Mouse (Mus musculus): Measurements from ENCODE around the gene Sync. TPM values are rescaled to one million over a fixed set of nuclear protein-coding genes. Genes with fewer than 3 reads are reported as not detected.
A peak's percentile ranks its signal among the peaks of the same experiment; 100 is the strongest.

The Sync gene
- total RNA-seq (2015; ENCODE audit: low replicate concordance) (not detected in 2 replicates), total RNA-seq (2017; ENCODE audit: low replicate concordance) (not detected in 2 replicates)

GRCm38 (mm10) chr4:129287472-129287981 lies at the start of gene Sync:
Sync (plus strand) TSS chr4:129287617.
- ATAC-seq (replicated peaks; ENCODE audit: low FRiP score, poor library complexity, severe bottlenecking): no peak

DNA sequence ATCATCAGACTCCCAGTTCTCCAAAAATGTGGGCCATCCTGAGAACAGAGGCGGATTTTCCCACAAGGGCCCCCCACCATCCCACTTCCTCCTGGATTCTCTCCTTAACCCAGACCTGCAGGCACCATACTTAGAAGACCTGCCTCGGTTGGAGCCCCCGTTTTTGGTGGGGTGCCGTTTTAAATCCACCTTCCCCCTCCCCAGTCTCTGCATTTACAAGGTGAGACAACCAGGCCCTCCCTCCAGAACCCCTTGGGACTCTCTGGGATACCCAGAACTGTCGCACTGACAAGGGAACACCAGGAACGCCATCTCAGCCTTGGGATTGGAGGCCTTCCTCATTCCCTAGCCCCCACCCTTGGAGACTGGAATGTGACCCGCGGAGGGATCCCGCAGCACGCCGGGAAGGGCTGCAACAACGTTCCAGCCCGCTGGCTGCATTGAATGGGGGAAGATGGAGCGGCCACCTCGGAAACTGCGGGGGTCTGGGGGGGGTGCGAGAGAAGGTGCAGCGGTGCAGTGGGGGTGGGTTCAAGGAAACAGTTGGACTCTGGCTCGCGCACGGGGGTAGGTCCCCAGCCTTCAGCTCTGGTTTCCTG lies 49.5 kb upstream of the Sync start:
- ATAC-seq (replicated peaks; ENCODE audit: low FRiP score, poor library complexity, severe bottlenecking): no peak

GRCm38 (mm10) chr4:129238579-129239016 lies 48.8 kb upstream of the Sync start:
- ATAC-seq (replicated peaks; ENCODE audit: low FRiP score, poor library complexity, severe bottlenecking): no peak

DNA sequence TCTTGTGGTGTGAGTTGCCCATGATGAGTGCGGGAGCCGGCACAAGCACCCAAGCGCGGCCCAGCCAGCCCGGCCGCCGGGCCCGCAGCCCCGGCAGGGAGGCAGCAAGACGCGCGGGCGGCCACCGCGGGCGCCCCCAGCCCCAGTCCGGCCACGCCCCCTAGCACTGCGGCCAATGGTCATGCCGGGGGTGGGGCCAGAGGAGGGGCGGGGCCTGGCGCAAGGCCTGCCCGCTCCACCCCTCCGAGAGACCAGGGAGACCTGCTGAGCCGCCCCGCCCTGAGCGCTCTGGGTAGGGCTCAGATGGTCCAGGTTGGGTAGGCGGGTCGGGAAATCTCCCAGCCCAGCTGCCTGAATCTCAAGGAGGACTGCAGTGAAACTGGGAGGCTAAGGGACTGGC lies 48.3 kb upstream of the Sync start:
- ATAC-seq (replicated peaks; ENCODE audit: low FRiP score, poor library complexity, severe bottlenecking): peak; percentile 77

GRCm38 (mm10) chr4:129241898-129242297 lies 45.5 kb upstream of the Sync start:
- no peak for ATAC-seq (replicated peaks; ENCODE audit: low FRiP score, poor library complexity, severe bottlenecking)

GRCm38 (mm10) chr4:129242327-129242726 lies 45.1 kb upstream of the Sync start:
- no peak for ATAC-seq (replicated peaks; ENCODE audit: low FRiP score, poor library complexity, severe bottlenecking)

- ATAC-seq (replicated peaks; ENCODE audit: low FRiP score, poor library complexity, severe bottlenecking): no peak
Observed at GRCm38 (mm10) chr4:129242761-129243160, 44.7 kb upstream of the Sync start.

DNA sequence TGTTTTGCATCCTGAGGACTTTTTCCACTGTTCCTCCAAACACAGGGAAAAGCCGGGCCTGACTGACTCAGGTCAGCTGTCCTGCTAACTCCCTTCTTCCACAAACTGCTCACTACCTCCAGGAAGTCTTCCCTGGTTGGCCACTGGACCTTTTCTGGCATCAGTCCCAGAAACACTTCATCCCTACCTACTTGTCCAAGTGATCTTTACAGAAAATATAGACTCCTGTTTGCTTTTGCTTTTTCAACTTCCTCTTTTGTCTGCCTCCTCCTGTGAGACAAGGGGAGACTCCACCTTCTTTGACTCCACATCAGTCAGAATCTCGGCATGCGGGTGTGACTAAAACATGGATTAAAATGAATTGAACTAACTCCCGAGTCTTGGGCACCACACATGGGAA lies 42.6 kb upstream of the Sync start:
- ATAC-seq (replicated peaks; ENCODE audit: low FRiP score, poor library complexity, severe bottlenecking): no peak

GRCm38 (mm10) chr4:129246360-129247301 lies 40.8 kb upstream of the Sync start:
- no peak for ATAC-seq (replicated peaks; ENCODE audit: low FRiP score, poor library complexity, severe bottlenecking)

DNA sequence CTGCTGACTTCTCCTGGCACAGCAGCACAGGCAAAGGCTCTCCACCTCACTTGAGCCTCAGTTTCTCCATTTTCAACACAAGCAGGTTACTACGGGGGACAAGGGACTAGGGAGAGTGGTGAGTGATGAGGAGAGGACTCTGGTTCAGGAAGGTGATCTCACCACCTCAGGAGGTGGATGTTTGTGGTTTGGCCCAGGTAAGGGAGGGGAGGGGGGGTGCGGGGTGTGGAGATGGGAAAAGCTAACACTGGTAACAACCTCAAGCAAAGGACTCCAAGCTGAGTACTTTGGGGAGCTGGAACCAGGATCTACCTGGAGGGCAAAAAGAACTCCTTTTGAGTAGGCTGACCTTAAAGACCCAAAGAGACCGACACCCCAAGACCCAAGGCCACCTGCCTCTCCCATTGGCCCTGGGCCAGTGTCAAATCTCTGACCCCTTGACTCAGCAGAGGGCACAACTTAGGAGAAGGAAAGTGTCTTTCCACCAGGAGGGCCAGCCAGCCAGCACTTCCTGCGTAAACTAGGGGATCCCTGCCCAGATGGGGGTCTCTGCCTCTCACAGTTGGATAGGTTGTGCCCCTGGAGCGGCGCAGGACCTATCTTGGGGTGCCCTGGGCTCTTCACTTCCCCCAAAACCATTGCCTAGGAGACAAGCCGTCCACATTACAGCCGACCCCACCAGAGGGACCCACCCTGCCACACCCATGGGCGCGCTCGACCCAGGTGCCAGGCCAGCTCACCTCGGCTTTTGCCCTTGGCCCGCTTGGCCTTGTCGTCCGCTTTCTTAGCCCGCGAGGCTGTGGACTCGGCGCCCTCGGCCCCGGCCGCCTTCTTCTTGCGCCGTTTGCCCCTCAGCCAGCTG lies 39.8 kb upstream of the Sync start:
- peak; percentile 16; the same call in 1 of the 2 replicates for ATAC-seq (replicated peaks; ENCODE audit: low FRiP score, poor library complexity, severe bottlenecking)

GRCm38 (mm10) chr4:129248243-129248767 lies 39.1 kb upstream of the Sync start:
- ATAC-seq (replicated peaks; ENCODE audit: low FRiP score, poor library complexity, severe bottlenecking): no peak

GRCm38 (mm10) chr4:129249288-129249687 lies 38.1 kb upstream of the Sync start:
- no peak for ATAC-seq (replicated peaks; ENCODE audit: low FRiP score, poor library complexity, severe bottlenecking)

DNA sequence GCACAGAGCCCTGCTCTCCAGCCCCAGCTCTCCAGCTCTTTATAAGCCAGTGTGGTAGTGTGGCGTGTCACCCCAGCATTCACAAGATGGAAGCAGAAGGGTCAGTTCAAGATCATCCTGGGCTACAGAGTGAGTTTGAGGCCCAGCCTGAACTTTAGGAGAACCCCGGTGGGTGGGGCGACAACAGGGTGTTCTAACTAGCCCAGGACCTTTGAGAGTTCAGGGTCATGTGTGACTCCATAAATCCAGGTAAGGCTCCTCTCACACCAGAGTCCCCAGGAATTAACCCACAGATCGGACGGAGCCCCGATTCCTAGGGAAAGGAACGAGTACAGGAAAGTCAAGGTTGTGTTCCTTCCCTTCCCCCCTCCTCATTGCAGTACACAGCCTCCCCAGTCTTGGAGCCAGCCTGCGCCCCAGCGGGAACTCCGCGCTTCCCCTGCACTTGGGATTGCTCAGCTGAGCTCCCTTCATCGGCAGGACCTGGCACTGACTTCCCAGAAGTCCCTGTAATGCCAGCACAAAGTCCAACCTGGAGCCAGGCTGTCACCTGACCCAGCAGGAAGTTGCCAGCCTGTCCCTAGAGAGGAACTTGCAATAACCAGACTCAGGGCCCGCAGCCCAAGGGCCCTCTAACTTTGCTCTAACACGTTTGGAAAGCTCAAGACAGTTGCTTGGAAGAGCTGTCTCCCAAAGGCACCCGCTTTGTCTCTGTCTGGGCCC lies 36.5 kb upstream of the Sync start:
- no peak for ATAC-seq (replicated peaks; ENCODE audit: low FRiP score, poor library complexity, severe bottlenecking)

DNA sequence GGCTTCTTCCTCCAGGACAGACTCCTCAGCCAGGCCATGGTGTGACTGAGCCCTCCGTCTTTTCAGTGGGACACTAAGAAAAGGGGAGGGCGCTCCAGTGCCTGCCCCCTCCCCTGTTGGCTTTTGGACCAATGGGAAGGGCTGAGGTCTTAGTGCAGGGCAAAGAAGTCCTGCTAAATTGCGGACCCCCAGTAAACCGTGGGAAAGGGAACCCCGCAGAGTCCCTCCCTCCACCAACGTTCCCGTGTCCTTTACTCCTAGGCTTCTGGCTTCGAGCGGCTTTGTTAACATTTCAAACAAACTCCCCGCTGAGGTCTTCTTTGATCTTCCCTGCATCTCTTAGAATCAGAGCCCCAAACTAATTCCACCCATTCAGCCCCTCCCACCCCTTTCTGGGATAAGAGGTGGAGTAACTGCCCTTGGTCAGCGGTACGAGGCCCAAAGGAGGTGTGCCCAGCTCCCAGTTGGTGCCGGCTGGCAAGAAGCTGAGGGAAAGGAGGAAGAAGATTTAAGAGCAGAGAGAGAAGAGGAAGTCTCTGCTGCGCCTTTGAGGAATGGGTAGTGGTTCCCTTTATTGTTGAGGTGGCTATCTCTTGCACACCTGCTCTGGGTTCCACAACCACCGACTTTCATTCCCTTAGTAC lies 35.8 kb upstream of the Sync start:
- no peak for ATAC-seq (replicated peaks; ENCODE audit: low FRiP score, poor library complexity, severe bottlenecking)

GRCm38 (mm10) chr4:129252492-129252891 lies 34.9 kb upstream of the Sync start:
- ATAC-seq (replicated peaks; ENCODE audit: low FRiP score, poor library complexity, severe bottlenecking): no peak

- no peak for ATAC-seq (replicated peaks; ENCODE audit: low FRiP score, poor library complexity, severe bottlenecking)
Observed at GRCm38 (mm10) chr4:129254571-129254970, 32.8 kb upstream of the Sync start.

DNA sequence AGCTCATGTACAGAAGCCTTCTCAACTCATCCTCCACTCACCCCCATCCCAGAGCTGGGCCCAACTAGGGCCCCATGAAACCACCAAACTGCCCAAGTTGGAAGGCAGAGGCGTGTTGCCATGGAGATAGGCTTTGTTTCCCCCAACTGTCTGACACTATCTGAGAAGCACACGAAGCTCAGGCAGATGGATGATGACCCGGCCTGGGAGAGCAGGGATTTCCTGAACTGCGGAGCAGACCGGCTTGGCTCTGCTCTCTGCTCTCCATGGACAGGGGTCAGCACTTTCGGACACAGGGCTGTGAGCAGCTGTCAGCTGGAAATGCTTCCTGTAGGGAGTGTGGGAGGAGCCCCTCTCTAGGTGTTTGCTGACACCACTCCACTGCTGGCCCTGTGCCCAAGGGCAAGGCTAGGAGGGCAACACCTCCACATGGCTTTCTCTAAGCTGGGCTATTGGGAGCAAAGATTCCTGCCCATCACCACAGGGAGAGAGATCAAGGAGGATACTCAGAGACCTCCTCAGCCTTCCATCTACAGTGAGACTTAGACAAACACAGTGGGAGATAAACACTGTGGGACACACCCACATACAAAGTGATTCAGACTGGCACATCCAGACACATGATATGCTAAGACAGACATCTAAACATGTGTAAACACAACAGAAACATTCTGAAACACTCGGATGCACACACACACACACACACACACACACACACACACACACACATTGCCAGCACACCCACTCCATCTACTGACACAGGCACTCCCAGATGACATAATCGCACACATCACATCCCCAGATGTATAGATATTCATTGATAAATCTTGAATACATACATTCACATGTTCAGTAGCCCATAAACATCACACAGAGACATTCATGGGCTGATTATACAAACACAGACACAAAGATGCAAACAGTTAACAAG lies 30.7 kb upstream of the Sync start:
- ATAC-seq (replicated peaks; ENCODE audit: low FRiP score, poor library complexity, severe bottlenecking): no peak; the same call in 1 of the 2 replicates
